Mouse (Mus musculus): Measurements from ENCODE around the gene Scnn1g.

GRCm38 (mm10) chr7:121750244-121750643 is 16.0 kb downstream of the Scnn1g start:
- TF ChIP-seq CTCF (IDR thresholded peaks at IDR 0.05; ENCODE audit: control insufficient read depth, insufficient read depth, insufficient replicate concordance, low read depth, low read length), result no peak
- TF ChIP-seq POLR2A (IDR thresholded peaks at IDR 0.05; ENCODE audit: control insufficient read depth, low read depth, low read length), result no peak

All from testis, adult 2 months (tissue).